Mouse (Mus musculus) urinary bladder, adult 18-20 months (tissue): ENCODE measurements at regions not wholly inside any gene's neighbourhood (a gene's known extent, or its start where the extent isn't known, plus 50 kb on each side); places are given as distances from the start of the nearest gene placed in this dataset.

ENCODE experiments used
- DNase-seq, 2 experiments: peaks; one replicate each; pipeline ENCODE4 v3.0.0; 2022; ENCODE audit warnings: low spot score in 2 of 2, mixed read lengths in 2 of 2

DNA sequence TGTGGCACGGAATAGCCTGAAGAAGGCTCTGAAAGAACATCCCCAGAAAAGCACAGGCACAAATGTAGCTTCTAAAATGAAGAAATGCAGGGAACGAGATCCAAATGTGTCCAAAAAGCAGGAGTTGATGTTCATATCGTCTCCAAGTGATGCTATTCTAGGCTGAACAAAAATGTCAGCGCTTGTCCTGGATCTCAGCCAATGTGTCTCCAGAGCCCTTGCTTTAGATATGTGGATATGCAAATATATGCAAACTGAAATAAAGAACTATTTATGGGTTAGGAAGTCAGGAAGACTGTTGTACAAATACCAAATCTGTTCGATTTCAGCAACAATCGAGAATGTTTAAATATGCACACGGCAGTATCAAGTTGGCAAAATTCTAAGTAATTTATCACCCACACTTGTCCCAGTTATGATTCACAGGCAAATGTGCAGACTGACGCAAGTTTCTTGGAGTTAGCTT lies 320.4 kb downstream of the Synb start:
- no peak for DNase-seq

DNA sequence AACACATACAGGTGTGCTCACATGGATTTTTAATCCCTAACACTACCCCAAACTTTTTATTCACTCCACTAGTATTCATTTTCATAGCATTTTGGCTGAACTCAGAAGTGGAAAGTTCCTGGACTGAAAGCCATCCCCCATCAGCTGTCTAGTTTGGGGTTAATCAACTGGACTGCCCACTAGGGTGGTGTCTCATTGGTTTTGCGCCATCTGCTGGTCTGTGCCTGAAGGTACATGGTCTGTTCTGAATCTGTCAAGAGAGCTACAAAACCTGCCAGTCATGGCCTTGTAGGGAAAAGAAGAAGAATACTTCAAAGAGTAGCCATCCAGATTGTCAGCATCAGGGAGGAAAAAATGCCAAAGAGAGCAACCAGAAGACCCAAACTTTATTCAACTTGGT lies 327.3 kb downstream of the Synb start:
- peak; percentile 9 to 37 for DNase-seq

GRCm38 (mm10) chr14:68954577-68955460 lies 339.3 kb downstream of the Synb start:
- no peak for DNase-seq

- no peak for DNase-seq
Measured at GRCm38 (mm10) chr14:68945906-68946305, 348.2 kb downstream of the Synb start.

GRCm38 (mm10) chr14:68945434-68945833 lies 348.7 kb downstream of the Synb start:
- no peak for DNase-seq

DNA sequence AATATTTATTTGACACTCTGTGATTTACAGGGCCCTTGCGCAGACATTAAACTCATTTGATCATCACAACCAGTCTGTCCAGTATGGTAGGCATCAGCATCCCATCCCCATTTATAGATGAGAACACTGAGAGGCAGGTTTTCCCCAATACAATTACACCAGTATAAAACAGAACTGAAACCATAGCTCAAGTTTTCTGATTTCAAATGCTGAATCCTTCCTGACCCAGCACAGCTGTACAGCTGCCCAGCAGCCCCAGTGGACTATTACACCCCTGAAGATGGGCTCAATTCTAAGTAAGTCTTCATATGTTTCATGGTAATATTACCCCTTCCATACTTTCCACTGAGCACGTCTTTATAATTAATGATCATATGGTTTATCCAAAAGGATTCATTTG lies 352.3 kb downstream of the Synb start:
- DNase-seq = no peak

- DNase-seq = no peak
Measured at GRCm38 (mm10) chr14:68941132-68941690, 352.9 kb downstream of the Synb start.

GRCm38 (mm10) chr14:68935303-68935662 lies 358.8 kb downstream of the Synb start:
- DNase-seq = no peak

DNA sequence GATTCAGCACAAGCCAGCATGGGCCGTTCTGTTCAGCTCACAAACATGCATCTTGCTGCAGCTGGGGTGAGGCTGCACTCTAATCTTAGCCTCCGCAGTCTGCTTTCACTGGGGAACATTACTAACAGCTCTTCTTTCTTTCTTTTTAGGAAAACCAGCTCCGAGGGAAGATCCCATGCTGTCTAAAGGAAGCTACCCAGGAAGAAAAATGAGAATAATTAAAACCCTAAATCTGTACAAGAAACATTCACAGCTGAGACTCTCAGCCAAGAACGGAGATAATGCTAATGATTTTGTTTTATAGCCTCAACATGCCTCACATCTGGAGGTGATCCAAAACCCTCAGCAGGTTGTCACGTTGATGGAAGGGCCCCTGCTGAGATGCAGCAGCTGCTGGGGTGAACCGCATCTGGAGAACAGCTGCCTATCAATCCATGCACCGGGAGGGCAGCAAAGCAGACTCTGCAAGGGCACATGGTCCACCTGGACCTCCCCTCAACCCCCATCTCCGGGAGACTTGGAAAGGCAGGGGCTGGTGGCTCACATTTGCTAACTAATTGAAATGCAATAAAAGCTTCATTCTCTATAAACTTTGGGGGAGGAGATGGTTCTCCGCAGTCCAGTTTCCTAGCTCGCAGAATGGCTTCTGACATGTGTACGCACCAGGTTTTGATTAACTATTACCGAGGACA lies 359.3 kb downstream of the Synb start:
- DNase-seq = no peak

DNA sequence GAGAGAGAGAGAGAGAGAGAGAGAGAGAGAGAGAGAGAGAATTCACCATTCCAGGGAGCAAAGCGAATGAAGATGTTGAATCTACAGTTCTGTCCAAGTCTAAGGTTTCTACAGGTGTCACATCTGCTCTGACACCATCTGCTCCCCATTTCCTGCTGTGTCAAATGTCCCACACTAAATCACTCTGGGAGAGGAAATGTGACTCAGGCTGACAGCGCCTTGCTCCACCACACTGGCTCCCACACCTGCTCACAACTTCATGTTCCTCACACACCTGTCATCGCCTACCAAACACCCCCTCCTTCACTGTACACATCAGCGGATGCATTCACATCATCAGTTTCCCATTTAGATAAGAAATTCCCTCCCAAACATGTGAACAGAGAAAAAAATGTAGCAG lies 366.3 kb downstream of the Synb start:
- DNase-seq = no peak

- no peak for DNase-seq
Measured at GRCm38 (mm10) chr14:68923054-68923453, 371.0 kb downstream of the Synb start.

GRCm38 (mm10) chr14:68922035-68922434 lies 372.1 kb downstream of the Synb start:
- no peak for DNase-seq

DNA sequence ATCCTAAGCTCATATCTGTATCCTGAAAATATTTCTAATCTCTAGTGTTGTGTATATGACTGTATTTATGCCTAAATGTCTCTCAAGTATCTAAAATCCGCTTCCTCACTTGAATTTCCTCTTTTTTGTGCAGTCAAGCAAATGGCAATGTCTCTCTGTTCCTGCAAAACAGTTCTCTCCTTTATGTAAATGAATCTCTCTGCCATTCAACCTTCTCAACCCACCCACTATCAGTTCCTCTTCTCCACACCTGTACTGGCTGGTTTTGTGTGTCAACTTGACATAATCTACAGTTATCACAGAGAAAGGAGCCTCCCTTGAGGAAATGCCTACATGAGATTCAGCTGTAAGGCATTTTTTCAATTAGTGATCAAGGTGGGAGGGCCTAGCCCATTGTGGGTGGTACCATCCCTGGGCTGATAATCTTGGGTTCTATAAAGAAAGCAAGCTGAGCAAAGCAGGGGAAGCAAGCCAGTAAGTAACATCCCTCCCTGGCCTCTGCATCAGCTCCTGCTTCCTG lies 375.5 kb downstream of the Synb start:
- DNase-seq = no peak

- no peak for DNase-seq
Measured at GRCm38 (mm10) chr14:68899921-68900320, 394.2 kb downstream of the Synb start.

GRCm38 (mm10) chr14:68877171-68877570 lies 416.9 kb downstream of the Synb start:
- no peak for DNase-seq

DNA sequence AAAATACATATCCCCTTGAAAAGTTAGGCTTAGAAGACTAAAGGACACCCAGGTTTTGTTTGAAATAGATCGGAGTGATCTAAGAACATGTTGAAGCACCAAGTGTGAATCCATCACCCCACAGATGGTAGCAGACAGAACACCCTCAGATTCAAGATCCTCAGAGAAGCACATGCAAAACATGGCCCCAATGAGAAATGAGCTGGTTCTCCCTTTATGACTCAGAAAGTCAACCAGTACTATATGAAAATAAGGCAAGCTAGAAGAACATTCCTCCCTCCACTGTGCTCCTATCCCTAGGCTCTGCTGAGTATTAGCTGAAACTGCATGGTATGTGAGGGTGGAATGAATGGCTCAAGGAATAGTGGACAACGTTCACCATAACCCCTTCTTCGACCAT lies 433.0 kb downstream of the Synb start:
- DNase-seq = no peak

DNA sequence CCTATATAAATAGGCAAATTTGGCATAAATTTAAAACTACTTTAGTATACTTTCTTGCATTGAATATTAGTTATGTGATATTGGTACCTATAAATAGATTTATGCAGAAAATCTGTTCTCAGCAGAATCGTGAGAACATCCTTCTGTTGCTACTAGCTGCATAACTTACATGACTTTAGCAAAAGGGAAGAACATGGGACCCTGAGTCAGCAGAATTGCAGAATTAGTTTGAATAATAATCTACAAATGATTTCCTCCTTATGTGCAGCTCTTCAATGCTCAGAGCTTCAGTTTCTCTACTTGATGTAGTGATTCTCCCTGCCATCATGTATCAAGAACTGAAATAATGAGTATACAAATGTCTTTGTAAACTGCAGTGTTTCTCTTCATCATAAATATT lies 436.2 kb downstream of the Synb start:
- no peak for DNase-seq

DNA sequence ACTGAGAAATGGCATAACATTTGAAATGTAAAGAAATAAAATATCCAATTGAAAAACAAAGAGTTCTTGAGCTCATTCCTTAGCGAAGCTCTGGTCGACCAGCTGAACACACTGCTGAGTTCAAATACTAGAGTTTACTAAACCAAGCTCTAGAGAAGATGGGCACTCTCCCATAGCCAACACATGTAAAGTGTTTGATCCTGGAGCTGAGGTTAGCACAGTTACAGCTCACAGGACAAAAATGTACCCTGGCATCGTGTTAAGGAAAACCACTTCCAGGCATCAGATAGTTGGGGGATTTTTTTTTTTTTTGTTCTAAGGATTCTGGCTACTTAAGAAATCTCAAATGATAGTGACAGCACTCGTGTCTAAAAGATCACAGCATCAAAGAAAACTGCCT lies 445.6 kb downstream of the Synb start:
- no peak for DNase-seq

- DNase-seq = no peak
Measured at GRCm38 (mm10) chr14:68847609-68848008, 446.5 kb downstream of the Synb start.

- no peak for DNase-seq
Measured at GRCm38 (mm10) chr14:68820241-68820640, 473.9 kb downstream of the Synb start.

DNA sequence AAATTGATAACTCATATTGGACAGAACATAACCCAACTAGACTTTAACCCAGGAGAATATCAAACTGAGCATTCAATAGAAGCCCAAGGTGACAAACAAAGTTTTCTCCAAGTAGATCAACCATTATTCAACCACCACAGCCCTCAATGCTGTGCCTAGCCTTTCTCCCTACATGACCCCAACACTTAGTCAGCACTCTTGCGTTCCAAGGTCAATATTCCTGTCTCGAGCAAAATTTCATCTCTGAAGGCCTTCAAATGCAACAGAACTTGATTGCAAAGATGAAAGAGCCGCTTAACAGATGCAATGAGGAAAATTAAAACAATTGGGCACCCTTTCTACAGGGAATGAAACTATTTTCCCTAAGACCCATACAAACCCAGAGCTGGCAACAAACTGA lies 485.1 kb downstream of the Synb start:
- no peak for DNase-seq

- DNase-seq = no peak
Measured at GRCm38 (mm10) chr14:68807918-68808317, 486.2 kb downstream of the Synb start.

DNA sequence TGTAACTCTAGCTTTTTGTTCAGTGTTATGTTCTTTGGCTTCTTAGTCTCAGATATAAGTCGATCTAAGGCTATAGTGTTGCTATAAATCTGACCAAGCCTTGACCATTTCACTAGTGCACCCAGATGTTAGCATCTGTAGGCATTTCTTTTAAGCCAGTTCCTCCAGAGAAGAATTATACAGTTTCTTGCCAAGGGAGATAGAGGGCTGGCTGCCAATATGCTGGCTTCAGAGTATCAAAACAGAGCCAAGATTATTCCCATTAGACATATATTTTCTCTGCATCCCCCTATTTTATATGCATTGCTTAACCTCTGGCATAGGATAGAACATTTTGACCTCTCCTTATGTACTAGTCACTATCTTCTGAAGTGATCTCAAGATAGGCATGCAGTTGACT lies 487.5 kb downstream of the Synb start:
- no peak for DNase-seq
